Mouse (Mus musculus): Measurements from ENCODE around the gene Arfip1.

Arfip1 gene

GRCm38 (mm10) chr3:84455733-84456417 lies 126.5 kb downstream of the Arfip1 start:
- peak; percentile 56 for DNase-seq (ENCODE audit: low spot score)

GRCm38 (mm10) chr3:84450651-84451050 lies 131.8 kb downstream of the Arfip1 start:
- DNase-seq (ENCODE audit: low spot score), result no peak

GRCm38 (mm10) chr3:84449015-84449414 lies 133.4 kb downstream of the Arfip1 start:
- DNase-seq (ENCODE audit: low spot score), result no peak

- DNase-seq (ENCODE audit: low spot score), result no peak
Measured at GRCm38 (mm10) chr3:84447803-84448202, 134.6 kb downstream of the Arfip1 start.

Data from lung, postnatal 25 days (tissue).